Mouse (Mus musculus): ENCODE measurements around the gene Ubiad1.

The Ubiad1 gene

GRCm38 (mm10) chr4:148455477-148456025 is 11.0 kb upstream of the Ubiad1 start:
- peak in 1 of 2 experiments; percentile 71 for DNase-seq (ENCODE audit: inconsistent age in 2 of 2, low spot score in 1 of 2)

DNA sequence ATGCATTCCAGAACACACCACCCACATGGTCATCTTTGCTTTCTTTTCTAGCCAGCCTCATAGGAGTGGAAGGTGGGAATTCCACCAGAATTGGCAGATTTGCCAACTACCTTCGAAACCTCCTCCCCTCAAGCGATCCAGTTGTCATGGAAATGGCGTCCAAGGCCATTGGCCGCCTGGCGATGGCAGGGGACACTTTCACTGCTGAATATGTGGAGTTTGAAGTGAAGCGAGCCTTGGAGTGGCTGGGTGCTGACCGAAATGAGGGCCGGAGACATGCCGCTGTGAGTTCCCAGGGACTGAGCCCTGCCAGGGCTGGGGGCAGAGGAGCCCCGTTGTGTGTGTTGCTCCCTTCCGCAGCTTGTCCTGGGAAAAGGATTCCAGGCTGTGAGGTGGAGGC is 9.1 kb upstream of the Ubiad1 start:
- peak in 1 of 2 experiments; percentile 77 for DNase-seq (ENCODE audit: inconsistent age in 2 of 2, low spot score in 1 of 2)

DNA sequence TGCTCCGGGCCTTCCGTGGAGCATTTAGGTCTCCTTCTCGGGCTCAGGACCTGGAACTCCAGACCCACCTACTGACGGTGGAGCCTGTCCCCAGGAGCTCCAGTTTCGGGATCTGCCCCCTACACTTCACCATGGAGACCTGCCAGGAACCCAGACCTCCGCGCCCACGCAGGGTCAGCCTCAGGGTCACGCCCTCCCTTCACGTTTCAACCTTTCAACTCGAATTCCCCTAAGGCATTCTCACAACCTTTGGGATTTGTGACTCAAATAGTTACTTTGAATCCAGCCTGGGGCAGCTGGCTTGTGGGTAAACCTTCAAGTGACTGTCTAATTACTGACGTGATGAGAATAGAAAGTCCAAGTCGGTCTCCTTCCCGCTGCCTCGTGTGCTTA is 4.3 kb upstream of the Ubiad1 start:
- peak in 1 of 2 experiments; percentile 89 for DNase-seq (ENCODE audit: inconsistent age in 2 of 2, low spot score in 1 of 2)

GRCm38 (mm10) chr4:148448179-148448852 is 3.7 kb upstream of the Ubiad1 start, which contains the start of gene Mtor:
Gene Mtor, plus strand, starts transcription at chr4:148448611.
- DNase-seq (ENCODE audit: inconsistent age in 2 of 2, low spot score in 1 of 2), result peak; percentile 96 to 98

- no peak for DNase-seq (ENCODE audit: inconsistent age in 2 of 2, low spot score in 1 of 2)
These were observed 2.0 kb downstream of the Ubiad1 start for GRCm38 (mm10) chr4:148442598-148442997.

DNA sequence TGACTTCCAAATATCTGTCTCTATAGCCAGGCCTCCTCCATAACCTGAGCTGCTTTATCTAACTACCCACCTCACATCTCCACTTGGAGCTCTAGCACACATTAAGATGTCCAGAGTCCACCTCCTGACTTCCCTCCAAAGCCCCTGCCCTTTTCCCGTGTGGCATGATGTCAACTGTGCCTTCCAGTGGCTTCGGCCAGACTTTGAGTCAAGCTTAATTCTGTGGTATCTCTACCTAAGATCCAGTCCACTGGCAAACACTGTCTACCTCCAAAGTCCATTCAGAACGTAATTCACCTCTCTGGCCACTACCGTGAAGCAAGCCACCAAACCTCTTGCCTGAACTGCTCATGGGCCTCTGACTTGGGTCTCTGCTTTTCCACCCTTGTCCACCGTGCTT is 2.6 kb downstream of the Ubiad1 start:
- DNase-seq (ENCODE audit: inconsistent age in 2 of 2, low spot score in 1 of 2), result no peak

DNA sequence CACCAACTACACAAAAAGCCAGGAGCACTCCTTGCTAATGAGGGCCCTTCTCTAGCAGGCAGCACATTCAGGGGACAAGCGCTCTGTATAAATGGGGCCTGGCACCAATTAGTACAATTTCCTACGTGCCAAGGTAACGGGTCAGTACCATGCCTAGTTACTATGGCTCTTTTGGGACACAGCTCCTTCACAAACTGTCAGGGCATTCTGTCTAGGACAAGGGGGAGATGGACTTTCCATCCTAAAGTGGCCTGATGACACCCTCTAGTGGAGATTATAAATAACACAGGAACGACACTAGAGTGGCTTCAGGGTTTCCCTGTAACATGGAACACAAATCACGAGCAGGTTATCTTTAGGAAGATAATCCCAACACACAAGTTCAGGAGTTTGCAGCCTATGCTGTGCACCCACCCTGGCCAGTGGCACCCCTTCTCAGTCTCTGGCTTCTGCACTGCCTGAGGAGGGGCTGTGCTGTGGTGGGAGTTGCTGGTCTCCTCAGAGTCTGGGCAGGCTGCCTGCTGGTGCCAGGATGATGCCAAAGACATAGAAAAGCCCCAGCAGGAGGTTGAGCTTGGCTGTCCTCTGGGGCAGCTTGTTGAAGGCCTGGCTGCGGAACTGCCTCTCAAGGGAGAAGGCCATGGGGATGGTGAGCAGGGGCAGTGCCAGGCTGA is 8.8 kb downstream of the Ubiad1 start:
- DNase-seq (ENCODE audit: inconsistent age in 2 of 2, low spot score in 1 of 2), result peak in 1 of 2 experiments; percentile 73

DNA sequence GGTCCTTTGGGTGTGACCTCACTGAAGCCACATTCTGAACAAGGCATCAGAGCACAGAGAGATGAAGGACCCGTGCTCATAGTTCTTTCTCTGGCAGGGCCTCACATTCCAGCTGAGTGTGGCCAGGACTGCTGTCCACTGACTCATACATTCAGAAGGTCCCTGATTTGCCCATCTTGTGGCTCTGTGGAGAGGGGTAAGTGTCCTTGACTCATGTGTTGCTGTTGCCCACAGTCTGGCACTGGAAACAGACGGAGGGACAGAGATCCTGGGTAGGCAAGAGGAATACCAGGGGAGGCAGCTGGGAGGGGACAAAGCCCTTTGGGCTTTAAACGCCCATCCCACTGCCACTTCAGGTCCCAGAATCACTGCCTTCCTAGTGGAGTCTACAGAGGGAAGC is 9.5 kb downstream of the Ubiad1 start:
- DNase-seq (ENCODE audit: inconsistent age in 2 of 2, low spot score in 1 of 2), result peak; percentile 71 to 75

DNA sequence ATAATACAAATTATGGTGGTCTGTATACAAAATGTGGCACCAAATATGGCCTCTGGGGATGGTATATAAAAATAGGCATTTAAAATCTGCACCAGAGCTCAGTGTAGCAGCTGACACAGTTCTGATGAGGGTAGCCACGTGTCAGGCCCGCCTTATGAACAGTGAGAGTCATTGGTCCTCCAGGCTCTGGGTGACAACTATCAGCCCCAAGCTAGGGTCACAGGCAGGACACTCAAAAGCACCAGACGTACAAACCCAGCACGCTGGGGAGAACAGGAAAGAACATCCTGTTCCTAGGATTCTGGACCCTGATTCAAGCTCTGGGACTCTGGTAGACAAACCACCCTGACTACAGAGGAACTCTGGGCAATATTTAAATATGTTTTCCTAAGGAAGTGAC is 10.0 kb downstream of the Ubiad1 start:
- peak; percentile 49 to 64 for DNase-seq (ENCODE audit: inconsistent age in 2 of 2, low spot score in 1 of 2)

DNA sequence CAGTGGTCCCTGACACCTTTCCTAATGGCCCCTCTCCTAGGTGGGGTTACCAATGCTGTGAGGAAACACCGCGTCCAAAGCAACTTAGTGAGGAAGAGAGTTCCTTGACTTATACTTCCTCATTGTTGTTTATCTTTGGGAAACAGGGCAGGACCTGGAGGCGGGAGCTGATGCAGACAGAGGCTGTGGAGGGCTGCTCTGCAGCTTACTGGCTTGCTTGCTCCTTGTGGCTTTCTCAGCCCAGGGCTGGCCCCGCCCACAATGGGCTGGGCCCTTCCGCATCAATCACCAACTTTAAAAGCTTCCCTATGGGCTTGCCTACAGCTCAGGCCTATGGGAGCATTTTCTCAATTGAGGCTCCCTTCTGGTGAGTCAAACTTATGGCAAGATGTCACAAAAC is 10.8 kb downstream of the Ubiad1 start:
- no peak for DNase-seq (ENCODE audit: inconsistent age in 2 of 2, low spot score in 1 of 2)

DNA sequence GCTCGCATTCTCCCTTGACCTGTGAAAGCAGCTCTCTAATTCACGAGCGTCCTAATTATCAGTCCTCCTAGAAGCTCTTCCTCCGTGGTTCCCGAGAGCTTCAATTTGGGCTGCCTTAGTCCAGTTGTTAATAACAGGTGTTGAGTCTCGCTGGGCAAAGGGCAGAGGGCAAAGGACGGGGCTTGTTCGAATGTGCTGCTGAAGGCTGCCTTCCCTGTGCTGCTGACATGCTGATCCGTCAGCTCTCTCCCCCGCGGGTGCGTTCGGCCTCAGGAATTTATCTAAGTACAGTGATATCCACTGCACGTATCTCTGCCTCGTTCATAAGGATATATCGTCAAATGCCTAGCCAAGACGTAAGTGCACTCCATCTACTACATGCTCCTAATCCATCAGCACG is 11.2 kb downstream of the Ubiad1 start:
- DNase-seq (ENCODE audit: inconsistent age in 2 of 2, low spot score in 1 of 2), result no peak

- DNase-seq (ENCODE audit: inconsistent age in 2 of 2, low spot score in 1 of 2), result peak in 1 of 2 experiments; percentile 49
These were observed 12.1 kb downstream of the Ubiad1 start for GRCm38 (mm10) chr4:148432488-148432887.

GRCm38 (mm10) chr4:148430880-148431519 is 13.6 kb downstream of the Ubiad1 start:
- no peak for DNase-seq (ENCODE audit: inconsistent age in 2 of 2, low spot score in 1 of 2)

GRCm38 (mm10) chr4:148429686-148430085 is 14.9 kb downstream of the Ubiad1 start:
- peak; percentile 61 to 86 for DNase-seq (ENCODE audit: inconsistent age in 2 of 2, low spot score in 1 of 2)

DNA sequence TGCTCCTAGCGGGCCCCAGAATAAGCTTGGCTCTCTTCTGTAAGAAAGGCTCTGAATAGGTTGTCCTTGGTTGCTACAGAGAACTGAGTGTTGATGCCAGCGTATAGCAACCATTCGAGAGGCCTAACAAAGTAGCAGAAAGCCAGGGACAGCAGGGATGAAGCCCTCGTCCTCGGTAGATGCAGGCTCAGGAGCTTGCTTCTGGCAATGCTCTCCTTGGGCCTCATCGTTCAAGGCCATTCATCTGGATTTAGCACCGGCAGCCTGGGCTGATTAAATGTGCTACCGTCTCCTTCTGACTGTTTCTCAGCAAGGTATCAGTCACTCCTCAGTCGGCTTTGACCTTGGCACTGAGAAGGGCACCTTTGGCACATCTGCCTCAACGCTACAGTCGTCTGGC is 15.4 kb downstream of the Ubiad1 start:
- peak; percentile 48 to 67 for DNase-seq (ENCODE audit: inconsistent age in 2 of 2, low spot score in 1 of 2)

DNA sequence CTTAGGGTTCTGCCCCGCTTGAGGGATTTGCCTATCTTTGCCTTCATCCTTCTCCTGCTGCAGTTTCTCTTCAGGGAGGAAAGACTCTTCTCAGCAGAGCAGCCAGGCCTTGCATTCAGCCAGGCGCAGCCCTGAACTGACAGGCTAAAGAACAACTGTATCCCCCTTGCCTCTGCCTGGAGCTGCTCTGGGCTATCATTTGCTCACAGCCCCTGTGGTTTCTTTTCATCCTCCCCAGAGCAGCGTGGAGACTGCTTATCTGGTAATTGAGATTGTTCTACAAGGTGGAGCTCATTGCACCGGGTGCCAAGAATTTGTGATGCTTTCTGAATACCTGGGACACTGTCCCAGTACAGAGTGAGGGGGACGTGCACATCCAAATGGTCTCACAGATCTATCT is 16.0 kb downstream of the Ubiad1 start:
- no peak for DNase-seq (ENCODE audit: inconsistent age in 2 of 2, low spot score in 1 of 2)

- DNase-seq (ENCODE audit: inconsistent age in 2 of 2, low spot score in 1 of 2), result peak in 1 of 2 experiments; percentile 31
These were observed 17.4 kb downstream of the Ubiad1 start for GRCm38 (mm10) chr4:148426950-148427850.

DNA sequence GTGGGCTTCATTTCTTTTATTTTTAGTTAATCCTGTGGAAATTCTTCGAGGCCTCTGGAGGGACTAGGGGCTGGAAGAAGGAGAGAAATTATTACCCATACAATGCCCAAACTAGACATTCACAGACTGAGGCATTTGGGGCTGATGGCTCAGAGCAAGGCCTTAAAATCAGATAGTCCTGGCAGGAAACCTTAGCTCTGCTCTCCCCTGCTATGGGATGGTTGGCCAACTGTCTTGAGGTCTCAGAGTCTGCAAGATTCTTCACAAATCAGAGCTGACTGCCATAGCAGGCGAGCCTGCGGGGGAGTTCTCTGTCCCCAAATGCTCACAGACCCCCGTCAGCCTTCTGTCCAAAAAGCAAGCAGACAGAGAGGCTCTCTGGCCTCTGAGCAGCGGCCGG is 27.0 kb downstream of the Ubiad1 start:
- DNase-seq (ENCODE audit: inconsistent age in 2 of 2, low spot score in 1 of 2), result peak in 1 of 2 experiments; percentile 12

GRCm38 (mm10) chr4:148417074-148417526 is 27.5 kb downstream of the Ubiad1 start:
- DNase-seq (ENCODE audit: inconsistent age in 2 of 2, low spot score in 1 of 2), result peak in 1 of 2 experiments; percentile 15

GRCm38 (mm10) chr4:148415575-148415974 is 29.0 kb downstream of the Ubiad1 start:
- peak in 1 of 2 experiments; percentile 15 for DNase-seq (ENCODE audit: inconsistent age in 2 of 2, low spot score in 1 of 2)
